Mouse (Mus musculus): ENCODE data around the gene Abhd17b. TPM values are rescaled to one million over a fixed set of nuclear protein-coding genes. Genes with fewer than 3 reads are reported as not detected.
"Not testable (repeated sequence)": the region's sequence is repeated elsewhere in the genome, so short reads cannot be mapped to it uniquely, and the experiment has no call there.

Abhd17b gene
- total and polyA plus RNA-seq, 2 experiments from 2014 or later = 17.5 to 17.6 TPM

- Histone ChIP-seq H3K9me3 (replicated peaks; ENCODE audit: control insufficient read depth, low read length) (no peaks in the 10 kb centered on the region), H3K4me3 (ENCODE audit: low read depth, low read length) (no peak overlapping the region), H3K4me2 (ENCODE audit: low read depth, low read length) (no peak overlapping the region), H3K4me1 (ENCODE audit: control insufficient read depth, insufficient read depth) (no peaks in the 10 kb centered on the region), H3K36me3 (replicated peaks; ENCODE audit: control insufficient read depth, insufficient read depth, low read length) (no peaks in the 10 kb centered on the region), H3K9ac (replicated peaks; ENCODE audit: low read depth, low read length) (no peak overlapping the region), H3K27me3 (ENCODE audit: control insufficient read depth, insufficient read depth, low read length) (no peaks in the 10 kb centered on the region), H3K27ac (ENCODE audit: low read depth) (no peak overlapping the region)
- DNase-seq (ENCODE audit: low spot score) = no peak
- TF ChIP-seq CTCF (IDR thresholded peaks at IDR 0.05; ENCODE audit: low read depth) (no peak), EP300 (IDR thresholded peaks at IDR 0.05; ENCODE audit: low read depth) (no peak)
- no peak for ATAC-seq (ENCODE audit: insufficient read depth, low read depth)
- 92% methylated on average over 9 of the region's 9 CpGs for WGBS
Measured at GRCm38 (mm10) chr19:21611725-21612575, 41.0 kb upstream of the Abhd17b start.

GRCm38 (mm10) chr19:21615801-21616200 lies 37.2 kb upstream of the Abhd17b start:
- no peak for TF ChIP-seq EP300 (IDR thresholded peaks at IDR 0.05; ENCODE audit: low read depth)
- TF ChIP-seq CTCF (IDR thresholded peaks at IDR 0.05; ENCODE audit: low read depth) = no peak
- DNase-seq (ENCODE audit: low spot score) (no peak), ATAC-seq (ENCODE audit: insufficient read depth, low read depth) (no peak)
- H3K27me3 ChIP-seq (ENCODE audit: control insufficient read depth, insufficient read depth, low read length) = no peaks in the 10 kb centered on the region
- H3K36me3 ChIP-seq (replicated peaks; ENCODE audit: control insufficient read depth, insufficient read depth, low read length) = 0 out of 2 replicates have a peak, but pooled peaks cover 4% of the 10 kb centered on the region
- H3K4me2 ChIP-seq (ENCODE audit: low read depth, low read length) = no peak overlapping the region
- WGBS = 77% methylated on average over 3 of the region's 3 CpGs
- H3K9ac ChIP-seq (replicated peaks; ENCODE audit: low read depth, low read length) = no peak overlapping the region
- H3K4me3 ChIP-seq (ENCODE audit: low read depth, low read length) = no peak overlapping the region
- H3K4me1 ChIP-seq (ENCODE audit: control insufficient read depth, insufficient read depth) = no peaks in the 10 kb centered on the region
- no peak overlapping the region for H3K27ac ChIP-seq (ENCODE audit: low read depth)
- H3K9me3 ChIP-seq (replicated peaks; ENCODE audit: control insufficient read depth, low read length) = no peaks in the 10 kb centered on the region

- no peak; the same call in 1 of the 2 replicates for ATAC-seq (ENCODE audit: insufficient read depth, low read depth)
- no peaks in the 10 kb centered on the region for H3K9me3 ChIP-seq (replicated peaks; ENCODE audit: control insufficient read depth, low read length)
- no peak for DNase-seq (ENCODE audit: low spot score)
- H3K4me3 ChIP-seq (ENCODE audit: low read depth, low read length) = no peak overlapping the region
- no peak for TF ChIP-seq EP300 (IDR thresholded peaks at IDR 0.05; ENCODE audit: low read depth)
- TF ChIP-seq CTCF (IDR thresholded peaks at IDR 0.05; ENCODE audit: low read depth) = no peak
- no peak overlapping the region for H3K4me2 ChIP-seq (ENCODE audit: low read depth, low read length)
- no peak overlapping the region for H3K27ac ChIP-seq (ENCODE audit: low read depth)
- H3K36me3 ChIP-seq (replicated peaks; ENCODE audit: control insufficient read depth, insufficient read depth, low read length) = 0 out of 2 replicates have a peak, but pooled peaks cover under 1% of the 10 kb centered on the region
- no peak overlapping the region for H3K9ac ChIP-seq (replicated peaks; ENCODE audit: low read depth, low read length)
- WGBS = 79% methylated on average over 3 of the region's 3 CpGs
- H3K27me3 ChIP-seq (ENCODE audit: control insufficient read depth, insufficient read depth, low read length) = no peaks in the 10 kb centered on the region
- 0 out of 2 replicates have a peak, but pooled peaks cover 3% of the 10 kb centered on the region for H3K4me1 ChIP-seq (ENCODE audit: control insufficient read depth, insufficient read depth)
Measured at GRCm38 (mm10) chr19:21623410-21624147, 29.4 kb upstream of the Abhd17b start.

GRCm38 (mm10) chr19:21624148-21624535 lies 28.8 kb upstream of the Abhd17b start:
- no peak for TF ChIP-seq CTCF (IDR thresholded peaks at IDR 0.05; ENCODE audit: low read depth)
- TF ChIP-seq EP300 (IDR thresholded peaks at IDR 0.05; ENCODE audit: low read depth) = no peak
- no peak overlapping the region for H3K4me2 ChIP-seq (ENCODE audit: low read depth, low read length)
- no peaks in the 10 kb centered on the region for H3K27me3 ChIP-seq (ENCODE audit: control insufficient read depth, insufficient read depth, low read length)
- H3K4me3 ChIP-seq (ENCODE audit: low read depth, low read length) = no peak overlapping the region
- no peak overlapping the region for H3K9ac ChIP-seq (replicated peaks; ENCODE audit: low read depth, low read length)
- DNase-seq (ENCODE audit: low spot score) (no peak), ATAC-seq (ENCODE audit: insufficient read depth, low read depth) (no peak)
- 84% methylated on average over 4 of the region's 4 CpGs for WGBS
- H3K9me3 ChIP-seq (replicated peaks; ENCODE audit: control insufficient read depth, low read length) = no peaks in the 10 kb centered on the region
- H3K36me3 ChIP-seq (replicated peaks; ENCODE audit: control insufficient read depth, insufficient read depth, low read length) = no peaks in the 10 kb centered on the region
- no peak overlapping the region for H3K27ac ChIP-seq (ENCODE audit: low read depth)
- H3K4me1 ChIP-seq (ENCODE audit: control insufficient read depth, insufficient read depth) = 0 out of 2 replicates have a peak, but pooled peaks cover 3% of the 10 kb centered on the region

- Histone ChIP-seq H3K4me2 (ENCODE audit: low read depth, low read length) (no peak overlapping the region), H3K4me3 (ENCODE audit: low read depth, low read length) (no peak overlapping the region), H3K4me1 (ENCODE audit: control insufficient read depth, insufficient read depth) (peaks cover 10% of the 10 kb centered on the region; the same call in 1 of the 2 replicates), H3K27ac (ENCODE audit: low read depth) (no peak overlapping the region), H3K9me3 (replicated peaks; ENCODE audit: control insufficient read depth, low read length) (no peaks in the 10 kb centered on the region), H3K27me3 (ENCODE audit: control insufficient read depth, insufficient read depth, low read length) (no peaks in the 10 kb centered on the region), H3K36me3 (replicated peaks; ENCODE audit: control insufficient read depth, insufficient read depth, low read length) (no peaks in the 10 kb centered on the region), H3K9ac (replicated peaks; ENCODE audit: low read depth, low read length) (no peak overlapping the region)
- TF ChIP-seq CTCF (IDR thresholded peaks at IDR 0.05; ENCODE audit: low read depth) (no peak), EP300 (IDR thresholded peaks at IDR 0.05; ENCODE audit: low read depth) (no peak)
- no peak for DNase-seq (ENCODE audit: low spot score)
- WGBS = 83% methylated on average over 6 of the region's 6 CpGs
- no peak for ATAC-seq (ENCODE audit: insufficient read depth, low read depth)
Measured at GRCm38 (mm10) chr19:21626271-21626988, 26.6 kb upstream of the Abhd17b start.

- H3K4me2 ChIP-seq (ENCODE audit: low read depth, low read length); H3K9ac ChIP-seq (replicated peaks; ENCODE audit: low read depth, low read length); H3K4me3 ChIP-seq (ENCODE audit: low read depth, low read length); H3K4me1 ChIP-seq (ENCODE audit: control insufficient read depth, insufficient read depth); DNase-seq (ENCODE audit: low spot score); H3K27ac ChIP-seq (ENCODE audit: low read depth); ATAC-seq (ENCODE audit: insufficient read depth, low read depth); H3K9me3 ChIP-seq (replicated peaks; ENCODE audit: control insufficient read depth, low read length); H3K36me3 ChIP-seq (replicated peaks; ENCODE audit: control insufficient read depth, insufficient read depth, low read length); H3K27me3 ChIP-seq (ENCODE audit: control insufficient read depth, insufficient read depth, low read length): not testable (repeated sequence)
- WGBS = 63% methylated on average over 8 of the region's 11 CpGs
Measured at GRCm38 (mm10) chr19:21628440-21628839, 24.5 kb upstream of the Abhd17b start.

All from heart, postnatal 0 days (tissue).